Mouse (Mus musculus): ENCODE data around the gene Ltbp4. TPM values are rescaled to one million over a fixed set of nuclear protein-coding genes. Genes with fewer than 3 reads are reported as not detected.

Ltbp4 gene
- polyA plus RNA-seq, 1 experiment from 2014 or later: 10.8 TPM

DNA sequence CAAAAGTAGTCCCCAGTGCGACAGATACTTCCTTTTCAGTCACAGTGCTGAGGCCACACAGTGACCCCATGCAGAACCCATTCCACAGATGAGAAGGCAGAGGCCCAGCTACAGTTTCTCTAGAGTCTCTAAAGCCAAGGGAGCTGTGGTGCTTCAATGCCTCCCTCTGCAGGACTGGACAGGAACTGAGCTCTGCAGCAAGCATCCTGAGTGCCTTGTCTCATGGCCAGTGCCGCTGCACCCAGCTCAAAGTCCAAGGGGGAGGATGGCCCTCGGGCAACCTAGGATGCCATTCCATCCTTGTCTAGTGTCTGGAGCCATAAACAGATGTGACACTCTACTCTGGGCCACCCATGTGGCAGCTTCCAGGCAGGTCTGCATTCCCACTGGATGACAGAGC lies 81.8 kb downstream of the Ltbp4 start:
- no peak overlapping the region for H3K4me2 ChIP-seq (ENCODE audit: low read depth, severe bottlenecking)
- H3K4me1 ChIP-seq (ENCODE audit: control insufficient read depth, insufficient read depth, low read length): peaks cover 19% of the 10 kb centered on the region
- no peaks in the 10 kb centered on the region for H3K9me3 ChIP-seq (ENCODE audit: control insufficient read depth, low read length)
- 64% methylated on average over 3 of the region's 3 CpGs for WGBS
- H3K9ac ChIP-seq (ENCODE audit: low read length): no peak overlapping the region
- no peak overlapping the region for H3K4me3 ChIP-seq (ENCODE audit: low read depth, low read length)
- H3K27ac ChIP-seq (replicated peaks; ENCODE audit: low read depth, low read length): no peak overlapping the region
- DNase-seq (ENCODE audit: low spot score): no peak
- H3K36me3 ChIP-seq (ENCODE audit: control insufficient read depth, insufficient read depth, low read length): peaks cover 2% of the 10 kb centered on the region
- no peaks in the 10 kb centered on the region for H3K27me3 ChIP-seq (ENCODE audit: control insufficient read depth, insufficient read depth, low read length)
- no peak for ATAC-seq (ENCODE audit: insufficient number of reproducible peaks, low FRiP score, low TSS enrichment, low read depth)

Other genes with a start within 250 kb of the Ltbp4 start
- not detected in 2 replicates for gene Cyp2f2, start 217.8 kb downstream of the Ltbp4 start, polyA plus RNA-seq (2014; fragmentation: Nextera tagmentation; extraction: Ambion mirVana)
- gene Cyp2t4, start 184.0 kb downstream of the Ltbp4 start, polyA plus RNA-seq (2014; fragmentation: Nextera tagmentation; extraction: Ambion mirVana): 0.09 TPM in 1 of 2 replicates, not detected in the other
- 49.3 and 52.3 TPM in 2 replicates for gene Egln2, start 170.9 kb downstream of the Ltbp4 start, polyA plus RNA-seq (2014; fragmentation: Nextera tagmentation; extraction: Ambion mirVana)
- 51.6 and 55.1 TPM in 2 replicates for gene Rab4b, start 158.8 kb downstream of the Ltbp4 start, polyA plus RNA-seq (2014; fragmentation: Nextera tagmentation; extraction: Ambion mirVana)
- 0.48 TPM in 1 of 2 replicates, not detected in the other for gene Gm21983, start 156.6 kb downstream of the Ltbp4 start, polyA plus RNA-seq (2014; fragmentation: Nextera tagmentation; extraction: Ambion mirVana)
- gene Mia, start 156.5 kb downstream of the Ltbp4 start, polyA plus RNA-seq (2014; fragmentation: Nextera tagmentation; extraction: Ambion mirVana): 5.5 and 8.7 TPM in 2 replicates
- 3.9 and 4.8 TPM in 2 replicates for gene BC024978, start 141.9 kb downstream of the Ltbp4 start, polyA plus RNA-seq (2014; fragmentation: Nextera tagmentation; extraction: Ambion mirVana)
- 394 and 396 TPM in 2 replicates for gene Snrpa, start 141.4 kb downstream of the Ltbp4 start, polyA plus RNA-seq (2014; fragmentation: Nextera tagmentation; extraction: Ambion mirVana)
- 6.5 and 8.0 TPM in 2 replicates for gene Itpkc, start 109.0 kb downstream of the Ltbp4 start, polyA plus RNA-seq (2014; fragmentation: Nextera tagmentation; extraction: Ambion mirVana)
- gene Coq8b, start 104.7 kb downstream of the Ltbp4 start, polyA plus RNA-seq (2014; fragmentation: Nextera tagmentation; extraction: Ambion mirVana): 14.5 and 15.5 TPM in 2 replicates
- gene Numbl, start 79.3 kb downstream of the Ltbp4 start, polyA plus RNA-seq (2014; fragmentation: Nextera tagmentation; extraction: Ambion mirVana): 7.3 and 9.0 TPM in 2 replicates
- gene Shkbp1, start 18.3 kb upstream of the Ltbp4 start, polyA plus RNA-seq (2014; fragmentation: Nextera tagmentation; extraction: Ambion mirVana): 46.5 and 50.9 TPM in 2 replicates
- gene Gm20479, start 19.7 kb upstream of the Ltbp4 start, polyA plus RNA-seq (2014; fragmentation: Nextera tagmentation; extraction: Ambion mirVana): 0.52 TPM in 1 of 2 replicates, not detected in the other
- 0.15 and 0.27 TPM in 2 replicates for gene Sptbn4, start 110.0 kb upstream of the Ltbp4 start, polyA plus RNA-seq (2014; fragmentation: Nextera tagmentation; extraction: Ambion mirVana)
- 29.0 and 30.5 TPM in 2 replicates for gene Blvrb, start 110.3 kb upstream of the Ltbp4 start, polyA plus RNA-seq (2014; fragmentation: Nextera tagmentation; extraction: Ambion mirVana)
- gene Sertad3, start 136.1 kb upstream of the Ltbp4 start, polyA plus RNA-seq (2014; fragmentation: Nextera tagmentation; extraction: Ambion mirVana): 25.9 and 29.3 TPM in 2 replicates
- 29.0 and 31.5 TPM in 2 replicates for gene Sertad1, start 149.2 kb upstream of the Ltbp4 start, polyA plus RNA-seq (2014; fragmentation: Nextera tagmentation; extraction: Ambion mirVana)
- 1.5 and 2.1 TPM in 2 replicates for gene Prx, start 161.6 kb upstream of the Ltbp4 start, polyA plus RNA-seq (2014; fragmentation: Nextera tagmentation; extraction: Ambion mirVana)
- 0.45 and 0.72 TPM in 2 replicates for gene Hipk4, start 185.6 kb upstream of the Ltbp4 start, polyA plus RNA-seq (2014; fragmentation: Nextera tagmentation; extraction: Ambion mirVana)
- gene Pld3, start 215.5 kb upstream of the Ltbp4 start, polyA plus RNA-seq (2014; fragmentation: Nextera tagmentation; extraction: Ambion mirVana): 49.1 and 53.2 TPM in 2 replicates
- 32.1 and 32.4 TPM in 2 replicates for gene 2310022A10Rik, start 215.5 kb upstream of the Ltbp4 start, polyA plus RNA-seq (2014; fragmentation: Nextera tagmentation; extraction: Ambion mirVana)